Mouse (Mus musculus) heart, adult 2 months (tissue): Measurements from ENCODE around the gene Eepd1. TPM values are rescaled to one million over a fixed set of nuclear protein-coding genes. Genes with fewer than 3 reads are reported as not detected.

Experiments
- DNase-seq, 2 experiments: peaks; one replicate each; pipeline ENCODE4 v3.0.0; 2021
- H3K27ac ChIP-seq: fragments of 200-600 bp; 2 replicates; pipeline ENCODE4 v1.8.1; 2022
- H3K27me3 ChIP-seq: fragments of 200-500 bp; 2 replicates; pipeline ENCODE4 v1.6.1; 2012; ENCODE audit warnings: mild to moderate bottlenecking, low read length, inconsistent platforms, mixed read lengths; ENCODE audit not compliant: control insufficient read depth, insufficient read depth
- H3K36me3 ChIP-seq: fragments of 200-500 bp; 2 replicates; pipeline ENCODE4 v1.6.1; 2012; ENCODE audit warnings: low read length, inconsistent platforms; ENCODE audit not compliant: control insufficient read depth, insufficient read depth
- H3K4me1 ChIP-seq: fragments of 200-500 bp; 2 replicates; pipeline ENCODE4 v1.6.1; 2011; ENCODE audit warnings: low read length; ENCODE audit not compliant: control insufficient read depth, insufficient read depth
- H3K4me3 ChIP-seq: fragments of 200-600 bp; 2 replicates; pipeline ENCODE4 v1.8.1; 2022
- H3K79me2 ChIP-seq: fragments of 200-500 bp; replicated peaks from 2 replicates; pipeline ENCODE4 v1.6.1; 2012; ENCODE audit warnings: mild to moderate bottlenecking, inconsistent platforms, low read length, moderate library complexity, mixed read lengths; ENCODE audit not compliant: control insufficient read depth, insufficient read depth
- H3K9ac ChIP-seq: fragments of 200-500 bp; 2 replicates; pipeline ENCODE4 v1.6.1; 2012; ENCODE audit warnings: low read depth, mild to moderate bottlenecking, control low read depth, inconsistent platforms, low read length, mixed read lengths
- CTCF ChIP-seq: fragments of 200-600 bp; IDR thresholded peaks from 2 replicates; pipeline ENCODE4 v1.8.1; 2022; ENCODE audit warnings: antibody characterized with exemption, mild to moderate bottlenecking, moderate library complexity
- EP300 ChIP-seq: fragments of 200-500 bp; IDR thresholded peaks from 2 replicates; pipeline ENCODE4 v1.6.1; 2011; ENCODE audit warnings: low read depth, low read length, control low read depth; ENCODE audit not compliant: insufficient read depth
- POLR2A ChIP-seq: fragments of 200-500 bp; IDR thresholded peaks from 2 replicates; pipeline ENCODE4 v1.6.1; 2011; ENCODE audit warnings: mild to moderate bottlenecking, low read depth, low read length, control low read depth; ENCODE audit not compliant: insufficient read depth
- WGBS: fragments of 180-500 bp; shearing (Covaris S2); methylation state at CpG from one replicate; pipeline ENCODE4 v1.1.7; 2018; 5-methylcytosine and 5-hydroxymethylcytosine counted together
- intact Hi-C: fragments of 180-260 bp; cut with DNase I; formaldehyde crosslinking; loops from one replicate; pipeline ENCODE4 v1.15.1; 2025
- polyA plus RNA-seq: library from polyadenylated mRNA; depleted of rRNA; stranded (reverse); fragments of >200 nt; gene quantifications from 2 replicates; pipeline ENCODE4 v1.2.3, GENCODE M21; 2012; rRNA removed
- total RNA-seq, 2 experiments: library from RNA; stranded (reverse); gene quantifications; 2 replicates each; pipeline ENCODE4 v1.2.3; 2021

The Eepd1 gene
- total and polyA plus RNA-seq, 3 experiments: 16.7 to 23.3 (median 18.9) TPM

DNA sequence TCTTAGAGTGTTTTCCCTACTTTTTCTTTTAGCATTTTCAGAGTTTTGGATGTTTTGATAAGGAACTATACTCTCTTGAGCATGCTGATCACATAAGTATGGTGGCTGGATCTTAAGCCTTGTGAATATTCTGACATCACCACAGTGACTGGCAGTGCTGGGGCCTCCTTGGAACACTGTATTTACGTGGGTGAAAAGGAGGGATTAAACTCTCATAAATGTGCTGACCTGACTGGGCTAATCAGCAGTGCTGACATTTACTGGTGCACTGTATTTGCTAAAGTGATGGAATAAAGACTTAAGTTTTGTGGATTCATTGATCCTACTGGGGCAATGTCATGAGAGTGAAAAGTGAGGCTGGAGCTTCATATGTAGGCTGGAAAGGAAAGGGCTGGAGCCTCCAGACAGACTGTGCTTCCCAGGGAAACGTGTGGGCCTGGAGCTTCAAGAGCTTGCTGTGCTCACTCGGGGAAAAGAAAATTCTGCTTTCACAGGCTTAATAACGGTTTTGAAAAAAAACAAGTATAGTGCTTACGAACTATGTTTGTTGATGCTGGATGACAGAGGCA is 148.3 kb downstream of the Eepd1 start:
- no peak overlapping the region for H3K4me3 ChIP-seq
- no peak overlapping the region for H3K9ac ChIP-seq
- no peak overlapping the region for H3K27ac ChIP-seq
- no peak for TF ChIP-seq CTCF
- no peak for TF ChIP-seq EP300
- no peak for TF ChIP-seq POLR2A
- no peaks in the 10 kb centered on the region for H3K27me3 ChIP-seq
- no peak for DNase-seq
- intact Hi-C loops: no loop called here
- WGBS: 77% methylated on average over 5 of the region's 5 CpGs
- H3K36me3 ChIP-seq: no peaks in the 10 kb centered on the region
- H3K79me2 ChIP-seq: no peaks in the 10 kb centered on the region
- H3K4me1 ChIP-seq: no peaks in the 10 kb centered on the region

Other genes with a start within 250 kb of the Eepd1 start
- gene Sept7, start 229.1 kb upstream of the Eepd1 start, total RNA-seq: 100 to 1,000 TPM; 109 to 111 TPM
- 15.9 and 34.6 TPM in 2 replicates for gene Sept7, start 229.1 kb upstream of the Eepd1 start, polyA plus RNA-seq